Mouse (Mus musculus): ENCODE measurements around the gene Tsc22d3.

DNA sequence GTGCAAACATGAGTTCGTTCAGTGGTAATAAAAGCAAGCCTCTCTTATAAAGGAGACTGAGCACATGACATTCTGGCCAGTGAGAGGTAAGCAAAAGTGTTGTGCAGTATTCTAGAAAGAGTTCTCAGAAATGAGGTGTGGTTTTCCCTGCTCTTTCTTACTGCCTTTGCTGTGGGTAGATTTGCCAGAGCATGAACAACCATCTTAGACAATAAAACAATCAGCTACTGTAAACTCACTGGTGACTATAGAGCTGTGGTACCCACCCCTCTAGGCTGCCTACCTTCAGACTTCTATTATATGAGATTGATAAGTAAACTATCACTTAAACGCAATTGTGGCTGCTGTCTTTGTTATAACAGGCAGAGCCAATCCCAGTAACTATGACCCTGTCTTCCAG lies 69.1 kb downstream of the Tsc22d3 start:
- TF ChIP-seq CTCF (conservative IDR thresholded peaks at IDR 0.05; ENCODE audit: low read length): no peak
- TF ChIP-seq POU5F1 (IDR thresholded peaks at IDR 0.05; ENCODE audit: borderline replicate concordance, low read length): no peak

Measured in E14TG2a.4 (cell line).